Comparison of ENCODE assay signal across 19 mouse cellular contexts in genomic region chr6:96089961-96090360, GRCm38 (mm10). TPM values are rescaled to one million over a fixed set of nuclear protein-coding genes. Genes with fewer than 3 reads are reported as not detected.
A peak's percentile ranks its signal among the peaks of the same experiment; 100 is the strongest.
DNase-seq lines count a peak whose midpoint lies in the region; ATAC-seq lines count a peak whose summit lies in the region.
"Had no signal": no experiment of that assay in that cellular context is flagged by ENCODE, and none has a peak within 500 bp of the region (broad histone marks: within the 10 kb centered on the region; RNA-seq: fewer than 3 reads in every experiment).

No protein-coding gene starts in this region.

- no peak for DNase-seq in frontal cortex, postnatal 25 days (ENCODE audit: low spot score in 2 of 2)
- peak; percentile 26 for DNase-seq in layer of hippocampus, adult 9-11 months
- no peak for DNase-seq in layer of hippocampus, postnatal 36 days
- DNase-seq in brain, adult 2 months (ENCODE audit: low read depth, low spot score) = peak; percentile 71
- peak; percentile 68 for DNase-seq in telencephalon, adult 2 months (ENCODE audit: low read depth, low spot score)
- no peak for DNase-seq in gastrocnemius, postnatal 4 days (ENCODE audit: low spot score in 2 of 2)
- DNase-seq: adrenal gland, postnatal 10 days; cerebellum, adult 11-12 months; cerebellum, adult 9-10 months; cerebellum, postnatal 25 days; gastrocnemius, postnatal 14 days; heart, postnatal 10 days; heart, postnatal 4 days had no signal

- ATAC-seq in frontal cortex, adult (ENCODE audit: low TSS enrichment) = peak; percentile 83
- ATAC-seq: forebrain, embryonic 13.5 days; hindbrain, postnatal 0 days had no signal

RNA-seq across cellular contexts. Expression of gene Fam19a1, which starts 23.0 kb away (rescaled TPM):
- 10 to 100 TPM; 68.1 to 70.5 TPM for total RNA-seq in layer of hippocampus, postnatal 36 days (2021)
- total RNA-seq in gastrocnemius, postnatal 4 days (2021) = under 1 TPM in 1 of 2 experiments, not detected in 1; 0.12 TPM
- total RNA-seq: gastrocnemius, adult 18-20 months; gastrocnemius, postnatal 14 days; granulocyte monocyte progenitor cell, adult 5-6 weeks; heart, postnatal 10 days; MEL had no signal

Comparison
In these comparisons a context has a peak if more than half of its experiments do, and no peak if none do; other contexts are left out.
1. DNase-seq: peak in layer of hippocampus, adult 9-11 months (single experiment), brain, adult 2 months (single experiment) and telencephalon, adult 2 months (single experiment); none in frontal cortex, postnatal 25 days (0 of 2), layer of hippocampus, postnatal 36 days (0 of 2) and gastrocnemius, postnatal 4 days (0 of 2).
2. RNA of gene Fam19a1, which starts 23.0 kb away (total RNA-seq): 68.1 to 70.5 TPM in layer of hippocampus, postnatal 36 days; 0.12 TPM in gastrocnemius, postnatal 4 days; every median in the first group is over 10 times any median in the second.